Mouse (Mus musculus) lung, postnatal 0 days (tissue): ENCODE data around the gene Zfp57.

Experiments
- CTCF ChIP-seq: IDR thresholded peaks from 2 replicates; pipeline ENCODE4 v1.5.1; 2016; ENCODE audit warnings: antibody characterized with exemption, mild to moderate bottlenecking
- EP300 ChIP-seq: IDR thresholded peaks from 2 replicates; pipeline ENCODE4 v1.6.1; 2016; ENCODE audit warnings: antibody characterized with exemption, mild to moderate bottlenecking, control low read depth

GRCm38 (mm10) chr17:37045611-37046311, 44.8 kb downstream of the Zfp57 start, which contains the start of gene Gabbr1:
- TF ChIP-seq CTCF: no peak
- no peak for TF ChIP-seq EP300
